Mouse (Mus musculus) lung, adult 10 weeks (tissue): ENCODE data around the gene Gm21861. TPM values are rescaled to one million over a fixed set of nuclear protein-coding genes. Genes with fewer than 3 reads are reported as not detected.

ENCODE experiments used
- polyA plus RNA-seq: library from polyadenylated mRNA; stranded (reverse); fragments of 350-450 nt; fragmentation: Illumina TruSeq; extraction: RNeasy Lipid Tissue Mini Kit (QIAGEN cat#74804); gene quantifications from one replicate; pipeline ENCODE4 v1.2.3, GENCODE M21; 2014; ENCODE audit warnings: low read depth, low replicate concordance; ENCODE audit not compliant: insufficient read depth

Gm21861 gene
- polyA plus RNA-seq, result not detected

GRCm38 (mm10) chrY:58814497-58814896, at the start of gene Gm21861:
Gene Gm21861, minus strand, starts transcription at chrY:58814597.

